Mouse (Mus musculus) intestine, embryonic 14.5 days (tissue): Measurements from ENCODE around the gene Nsd1. TPM values are rescaled to one million over a fixed set of nuclear protein-coding genes. Genes with fewer than 3 reads are reported as not detected.

Experiments
- ATAC-seq: fragments of 200-750 bp; cut with Nextera tagmentation; replicated peaks from 2 replicates; pipeline ENCODE4 v1.8.0; 2017; ENCODE audit warnings: low read depth, moderate number of reproducible peaks, moderate TSS enrichment, moderate library complexity; ENCODE audit not compliant: low FRiP score, low TSS enrichment
- DNase-seq: peaks from one replicate; pipeline ENCODE4 v3.0.0-alpha.2; 2018; ENCODE audit warnings: low spot score
- H3K27ac ChIP-seq: fragments of 300-500 bp; sonication (generic); 2 replicates; pipeline ENCODE4 v1.5.1; 2014; ENCODE audit warnings: low read depth, mild to moderate bottlenecking, control low read depth
- H3K27me3 ChIP-seq: fragments of 300-500 bp; sonication (generic); replicated peaks from 2 replicates; pipeline ENCODE4 v1.6.1; 2014; ENCODE audit warnings: low read length, control low read depth; ENCODE audit not compliant: control insufficient read depth, insufficient read depth
- H3K36me3 ChIP-seq: fragments of 300-500 bp; sonication (generic); 2 replicates; pipeline ENCODE4 v1.6.1; 2014; ENCODE audit warnings: low read length, control low read depth; ENCODE audit not compliant: control insufficient read depth, insufficient read depth
- H3K4me1 ChIP-seq: fragments of 300-500 bp; sonication (generic); replicated peaks from 2 replicates; pipeline ENCODE4 v1.6.1; 2014; ENCODE audit warnings: low read length, control low read depth, mixed read lengths; ENCODE audit not compliant: control insufficient read depth, insufficient read depth
- H3K4me2 ChIP-seq: fragments of 300-500 bp; sonication (generic); 2 replicates; pipeline ENCODE4 v1.6.1; 2014; ENCODE audit warnings: low read length
- H3K4me3 ChIP-seq: fragments of 300-500 bp; sonication (generic); 2 replicates; pipeline ENCODE4 v1.5.1; 2014; ENCODE audit warnings: low read depth, low read length, control low read depth, mixed read lengths
- H3K9ac ChIP-seq: fragments of 300-500 bp; sonication (generic); 2 replicates; pipeline ENCODE4 v1.6.1; 2014; ENCODE audit warnings: mild to moderate bottlenecking, low read length
- H3K9me3 ChIP-seq: fragments of 300-500 bp; sonication (generic); 2 replicates; pipeline ENCODE4 v1.6.1; 2016; ENCODE audit warnings: low read length, control low read depth; ENCODE audit not compliant: control insufficient read depth
- WGBS: fragments of 180-500 bp; shearing (Covaris S2); extraction: QIAGEN DNeasy Blood & Tissue Kit; methylation state at CpG from one replicate; pipeline ENCODE4 v1.1.7; 2014; 5-methylcytosine and 5-hydroxymethylcytosine counted together
- polyA plus RNA-seq: library from polyadenylated mRNA; unstranded; fragments of >200 nt; fragmentation: Nextera tagmentation; extraction: Ambion mirVana; gene quantifications from 2 replicates; pipeline ENCODE4 v1.2.1, GENCODE M21; 2014

Gene Nsd1
- polyA plus RNA-seq, 1 experiment from 2014 or later: 67.5 TPM

DNA sequence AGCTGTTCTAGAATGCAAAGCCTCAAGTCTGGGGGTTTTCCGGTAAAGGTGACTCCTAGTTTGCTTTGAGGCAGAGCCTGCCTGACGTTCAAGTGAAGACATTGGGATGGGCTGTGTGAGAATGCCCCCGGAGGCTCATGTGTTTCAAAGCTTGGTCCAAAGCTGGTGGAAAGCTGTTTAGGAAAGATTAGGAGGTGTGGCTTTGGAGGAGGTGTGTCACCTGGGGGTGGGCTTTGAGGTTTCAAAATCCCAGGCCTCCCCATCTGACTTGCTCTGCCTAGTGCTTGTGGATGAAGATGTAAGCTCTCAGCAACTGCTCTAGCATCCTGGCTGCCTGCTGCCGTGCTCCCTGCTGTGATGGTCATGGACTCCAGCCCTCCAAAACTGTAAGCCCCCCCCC, 126.1 kb downstream of the Nsd1 start:
- Histone ChIP-seq H3K9me3 (no peaks in the 10 kb centered on the region), H3K4me3 (no peak overlapping the region), H3K4me2 (no peak overlapping the region), H3K27ac (no peak overlapping the region), H3K4me1 (peaks cover 3% of the 10 kb centered on the region), H3K36me3 (no peaks in the 10 kb centered on the region), H3K9ac (no peak overlapping the region), H3K27me3 (no peaks in the 10 kb centered on the region)
- 91% methylated on average over 4 of the region's 4 CpGs for WGBS
- no peak for ATAC-seq
- DNase-seq: no peak

DNA sequence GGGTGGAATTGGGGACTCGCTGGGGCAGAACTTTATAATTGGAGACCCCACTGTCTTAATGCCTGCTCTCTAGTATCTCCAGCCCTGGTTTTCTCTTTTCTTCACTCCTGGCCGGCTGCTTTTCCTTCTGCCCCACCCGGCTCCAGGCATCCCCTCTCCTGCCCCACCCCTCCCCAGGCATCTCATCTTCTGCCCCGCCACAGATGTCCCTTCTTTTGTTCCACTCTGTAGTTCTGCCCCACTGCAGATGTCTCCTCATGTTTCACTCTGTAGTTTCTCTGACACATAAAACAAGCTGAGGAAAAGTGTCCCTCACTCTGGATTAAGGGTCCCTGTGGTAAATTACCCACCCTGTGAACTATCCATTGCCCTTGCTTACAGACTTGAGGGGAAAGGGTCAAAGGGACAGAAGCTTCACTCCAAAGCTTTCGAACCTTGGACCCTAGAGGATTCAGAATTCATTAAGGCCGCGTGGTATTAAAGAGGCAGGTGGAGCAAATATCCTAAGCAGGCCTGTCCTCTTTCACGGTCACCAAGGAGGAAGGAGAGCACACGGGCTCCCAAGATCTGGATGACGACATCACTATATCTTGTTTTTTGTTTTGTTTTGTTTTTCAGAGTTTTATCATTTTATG, 127.9 kb downstream of the Nsd1 start:
- DNase-seq: no peak
- WGBS: 68% methylated on average over 10 of the region's 10 CpGs
- Histone ChIP-seq H3K4me3 (no peak overlapping the region), H3K4me1 (no peaks in the 10 kb centered on the region), H3K9me3 (no peaks in the 10 kb centered on the region), H3K27me3 (no peaks in the 10 kb centered on the region), H3K27ac (no peak overlapping the region), H3K4me2 (no peak overlapping the region), H3K9ac (no peak overlapping the region), H3K36me3 (no peaks in the 10 kb centered on the region)
- no peak for ATAC-seq

DNA sequence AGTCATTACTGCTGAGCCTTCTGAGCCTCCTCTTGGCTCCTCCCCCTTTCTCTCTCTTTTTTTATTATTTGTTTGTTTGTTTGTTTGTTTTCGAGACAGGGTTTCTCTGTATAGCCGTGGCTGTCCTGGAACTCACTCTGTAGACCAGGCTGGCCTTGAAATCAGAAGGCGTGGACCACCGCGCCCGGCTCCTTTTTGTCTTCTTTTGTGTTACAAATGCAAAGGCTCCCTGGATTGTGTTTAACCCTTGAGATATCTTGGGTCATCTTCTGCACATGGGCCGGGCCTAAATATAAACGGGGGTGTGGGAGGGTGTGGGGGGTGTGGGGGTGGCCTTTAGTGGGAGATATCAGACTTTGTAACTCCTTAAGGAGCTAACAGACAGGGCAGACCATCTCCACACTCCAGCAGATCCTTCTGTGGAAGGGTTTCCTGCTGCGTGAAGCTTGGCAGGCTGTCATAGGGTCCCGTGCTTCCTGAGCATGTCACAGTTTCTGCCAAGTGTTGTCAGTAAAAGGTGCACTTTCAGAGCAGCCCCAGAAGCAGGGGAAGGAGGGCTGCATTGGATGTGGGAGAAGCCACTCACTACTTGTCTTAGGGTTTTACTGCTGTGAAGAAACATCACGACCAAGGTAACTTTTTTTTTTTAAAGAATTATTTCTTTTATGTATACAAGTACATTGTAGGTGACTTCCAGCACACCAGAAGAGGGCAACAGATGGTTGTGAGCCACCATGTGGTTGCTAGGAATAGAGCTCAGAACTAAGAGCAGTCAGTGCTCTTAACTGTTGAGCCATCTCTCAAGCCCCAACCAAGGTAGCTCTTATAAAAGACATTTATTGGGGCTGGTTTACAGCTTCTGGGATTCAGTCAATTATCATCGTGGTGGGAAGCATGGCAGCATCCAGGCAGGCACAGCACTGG, 128.8 kb downstream of the Nsd1 start:
- no peak for ATAC-seq
- DNase-seq: no peak
- Histone ChIP-seq H3K36me3 (no peaks in the 10 kb centered on the region), H3K4me3 (no peak overlapping the region), H3K9ac (no peak overlapping the region), H3K4me2 (no peak overlapping the region), H3K4me1 (no peaks in the 10 kb centered on the region), H3K27ac (no peak overlapping the region), H3K27me3 (no peaks in the 10 kb centered on the region), H3K9me3 (no peaks in the 10 kb centered on the region)
- WGBS: 62% methylated on average over 12 of the region's 12 CpGs

DNA sequence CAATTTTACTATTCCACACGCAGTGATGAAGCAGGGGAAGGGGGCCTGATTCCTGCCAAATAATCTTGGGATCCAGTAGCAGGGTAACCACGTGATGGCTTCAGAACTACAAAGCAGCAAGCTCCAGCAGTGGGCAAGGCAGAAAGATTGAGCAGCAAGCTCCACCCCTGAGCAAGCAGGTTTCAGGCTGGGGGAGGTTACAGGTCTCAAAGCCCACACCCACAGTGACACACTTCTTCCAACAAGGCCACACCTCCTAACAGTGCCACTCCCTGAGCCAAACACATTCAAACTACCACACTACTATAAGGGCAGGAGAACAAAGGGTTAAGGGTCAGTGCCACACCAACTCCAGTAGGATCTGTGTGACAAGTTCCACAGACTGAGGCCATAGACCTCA, 129.7 kb downstream of the Nsd1 start:
- Histone ChIP-seq H3K27me3 (no peaks in the 10 kb centered on the region), H3K4me2 (no peak overlapping the region), H3K4me1 (no peaks in the 10 kb centered on the region), H3K27ac (no peak overlapping the region), H3K4me3 (no peak overlapping the region), H3K9me3 (no peaks in the 10 kb centered on the region), H3K36me3 (peaks cover 3% of the 10 kb centered on the region), H3K9ac (no peak overlapping the region)
- ATAC-seq: peak; percentile 39; the same call in 1 of the 2 replicates
- WGBS: 31% methylated on average over 2 of the region's 2 CpGs
- DNase-seq: no peak

DNA sequence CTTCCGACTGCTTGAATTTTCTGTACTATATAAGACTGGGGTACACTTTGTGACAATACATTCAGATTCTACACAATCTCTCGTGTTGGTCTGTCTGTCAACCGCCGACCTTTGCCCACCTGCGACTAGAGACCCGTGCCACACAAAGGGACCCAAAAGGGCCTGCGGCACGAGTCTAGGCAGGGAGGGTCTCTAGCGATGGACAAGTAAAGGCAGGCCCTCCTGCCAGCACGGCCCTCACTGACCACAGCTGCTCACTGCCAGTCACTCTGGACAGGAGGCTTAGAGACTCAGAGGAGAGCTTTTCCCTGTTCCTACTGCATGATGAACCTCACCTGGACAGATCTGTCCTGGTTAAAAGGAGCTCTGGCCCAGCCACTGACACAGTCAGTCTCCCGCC, 132.9 kb downstream of the Nsd1 start:
- H3K27ac ChIP-seq: no peak overlapping the region
- no peak overlapping the region for H3K4me2 ChIP-seq
- H3K4me1 ChIP-seq: no peaks in the 10 kb centered on the region
- DNase-seq (no peak), ATAC-seq (no peak)
- H3K9ac ChIP-seq: no peak overlapping the region; the same call in 1 of the 2 replicates
- no peak overlapping the region for H3K4me3 ChIP-seq
- WGBS: 32% methylated on average over 11 of the region's 11 CpGs
- no peaks in the 10 kb centered on the region for H3K9me3 ChIP-seq
- peaks cover 35% of the 10 kb centered on the region for H3K36me3 ChIP-seq
- no peaks in the 10 kb centered on the region for H3K27me3 ChIP-seq

DNA sequence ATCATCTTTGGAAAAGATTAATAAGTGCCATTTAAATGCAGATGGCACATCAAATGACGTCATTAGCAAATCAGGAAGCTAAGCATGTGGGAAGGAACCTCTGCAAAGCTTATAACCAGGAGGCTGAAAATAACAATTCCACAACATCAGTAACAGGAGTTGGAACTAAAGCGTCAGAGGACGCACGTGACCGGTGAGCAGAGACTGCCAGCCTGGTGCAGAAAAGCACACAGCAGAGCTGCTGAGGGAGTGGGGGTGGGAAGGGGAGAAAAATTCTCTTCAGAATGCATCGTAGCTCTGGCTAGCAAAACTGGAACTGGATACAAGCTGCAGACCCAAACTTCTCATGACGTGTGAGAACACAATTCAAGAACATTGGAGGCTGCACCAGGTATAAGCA, 134.7 kb downstream of the Nsd1 start:
- WGBS: 92% methylated on average over 7 of the region's 7 CpGs

DNA sequence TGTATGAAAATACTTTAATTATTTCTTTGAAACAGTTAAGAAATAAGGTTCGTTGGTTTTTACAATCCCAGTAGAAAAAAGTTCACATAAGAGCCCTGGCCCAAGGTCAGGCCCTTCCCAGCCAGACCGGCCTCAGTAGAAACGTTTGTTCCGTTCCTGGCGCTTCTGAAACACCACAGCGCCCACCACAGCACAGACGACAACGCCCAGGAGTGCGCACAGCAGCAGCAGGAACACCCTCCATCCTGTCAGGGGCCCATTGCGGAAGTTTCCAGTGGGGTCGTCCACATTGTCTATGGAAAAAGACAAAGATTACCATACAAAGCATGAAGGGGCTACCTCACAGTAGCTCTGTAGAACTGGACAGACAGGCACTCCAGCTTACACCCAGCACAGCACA, 137.2 kb downstream of the Nsd1 start:
- Histone ChIP-seq H3K9me3 (no peaks in the 10 kb centered on the region), H3K4me1 (no peaks in the 10 kb centered on the region), H3K4me3 (no peak overlapping the region), H3K9ac (no peak overlapping the region), H3K27me3 (no peaks in the 10 kb centered on the region), H3K36me3 (peaks cover 73% of the 10 kb centered on the region), H3K27ac (no peak overlapping the region), H3K4me2 (no peak overlapping the region)
- DNase-seq (no peak), ATAC-seq (no peak)
- 87% methylated on average over 11 of the region's 11 CpGs for WGBS

More for the DNA sequence above, 134.7 kb downstream of the Nsd1 start:
- Histone ChIP-seq H3K27me3 (no peaks in the 10 kb centered on the region), H3K9me3 (no peaks in the 10 kb centered on the region), H3K9ac (no peak overlapping the region), H3K4me3 (no peak overlapping the region), H3K36me3 (peaks cover 52% of the 10 kb centered on the region), H3K4me2 (no peak overlapping the region), H3K4me1 (no peaks in the 10 kb centered on the region), H3K27ac (no peak overlapping the region)
- ATAC-seq (no peak), DNase-seq (no peak)

DNA sequence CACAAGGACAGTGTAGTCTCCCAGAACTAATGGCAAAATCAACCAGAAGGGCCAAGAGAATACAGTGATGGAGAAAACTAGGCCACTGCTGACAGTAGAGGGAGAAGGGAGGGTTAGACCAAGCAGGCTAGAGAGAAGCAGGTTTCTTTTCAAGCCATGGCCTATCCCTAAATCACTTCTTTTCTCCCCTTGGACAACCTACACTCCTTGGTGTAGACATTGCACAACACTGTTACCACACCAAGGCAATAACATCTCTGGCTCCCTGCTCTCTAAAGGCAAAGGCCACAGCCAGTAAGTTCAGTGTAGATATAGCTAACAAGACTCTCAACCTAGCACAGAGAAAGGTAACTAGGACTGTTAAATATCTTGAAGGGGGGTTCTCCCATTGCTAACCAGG, 151.6 kb downstream of the Nsd1 start:
- H3K4me3 ChIP-seq: peak overlapping the region; percentile 97
- DNase-seq: no peak
- ATAC-seq: no peak
- no peaks in the 10 kb centered on the region for H3K27me3 ChIP-seq
- H3K27ac ChIP-seq: no peak overlapping the region
- H3K9ac ChIP-seq: peak overlapping the region; percentile 87; the same call in 1 of the 2 replicates
- peaks cover 13% of the 10 kb centered on the region for H3K4me1 ChIP-seq
- no peaks in the 10 kb centered on the region for H3K9me3 ChIP-seq
- H3K4me2 ChIP-seq: peak overlapping the region; percentile 94
- peaks cover 42% of the 10 kb centered on the region for H3K36me3 ChIP-seq
